Mouse (Mus musculus) lung, adult 2 months (tissue): ENCODE measurements at regions not wholly inside any gene's neighbourhood (a gene's known extent, or its start where the extent isn't known, plus 50 kb on each side); places are given as distances from the start of the nearest gene placed in this dataset.

Experiments
- CTCF ChIP-seq: fragments of 200-500 bp; IDR thresholded peaks from 2 replicates; pipeline ENCODE4 v1.5.1; 2011; ENCODE audit warnings: mild to moderate bottlenecking, low read length, control low read depth; ENCODE audit not compliant: insufficient read depth
- POLR2A ChIP-seq: fragments of 200-500 bp; IDR thresholded peaks from 2 replicates; pipeline ENCODE4 v1.6.1; 2011; ENCODE audit warnings: low read depth, mild to moderate bottlenecking, control low read depth, low read length, borderline replicate concordance; ENCODE audit errors: extremely low read depth

GRCm38 (mm10) chr15:5414401-5414800, 170.4 kb upstream of the Ptger4 start:
- TF ChIP-seq CTCF = no peak
- no peak for TF ChIP-seq POLR2A
